Mouse (Mus musculus) olfactory bulb, adult 2 months (tissue): ENCODE data around the gene Synj1. TPM values are rescaled to one million over a fixed set of nuclear protein-coding genes. Genes with fewer than 3 reads are reported as not detected.
A peak's percentile ranks its signal among the peaks of the same experiment; 100 is the strongest.

Experiments used
- H3K27ac ChIP-seq: fragments of 200-500 bp; 2 replicates; pipeline ENCODE4 v1.5.1; 2012; ENCODE audit warnings: low read depth, low read length; ENCODE audit not compliant: insufficient read depth
- H3K4me1 ChIP-seq: fragments of 200-500 bp; 2 replicates; pipeline ENCODE4 v1.6.1; 2012; ENCODE audit warnings: low read length; ENCODE audit not compliant: control insufficient read depth, insufficient read depth
- H3K4me3 ChIP-seq: fragments of 200-500 bp; 2 replicates; pipeline ENCODE4 v1.5.1; 2012; ENCODE audit warnings: mild to moderate bottlenecking, low read depth, low read length, moderate library complexity; ENCODE audit not compliant: insufficient read depth
- CTCF ChIP-seq: fragments of 200-500 bp; IDR thresholded peaks from 2 replicates; pipeline ENCODE4 v1.5.1; 2012; ENCODE audit warnings: low read depth, mild to moderate bottlenecking, low read length, moderate library complexity; ENCODE audit not compliant: insufficient read depth
- POLR2A ChIP-seq: fragments of 200-500 bp; IDR thresholded peaks from 2 replicates; pipeline ENCODE4 v1.6.1; 2012; ENCODE audit warnings: mild to moderate bottlenecking, low read depth, low read length, moderate library complexity; ENCODE audit not compliant: insufficient read depth
- WGBS: fragments of 180-500 bp; shearing (Covaris S2); methylation state at CpG from one replicate; pipeline ENCODE4 v1.1.7; 2018; 5-methylcytosine and 5-hydroxymethylcytosine counted together
- polyA plus RNA-seq: library from polyadenylated mRNA; stranded (reverse); fragments of >200 nt; gene quantifications from 2 replicates; pipeline ENCODE4 v1.2.4, GENCODE M21; 2012; ENCODE audit warnings: low replicate concordance; ENCODE audit not compliant: missing spikeins, insufficient read depth, insufficient read length

Synj1 gene
- polyA plus RNA-seq, 1 experiment = 252 TPM

DNA sequence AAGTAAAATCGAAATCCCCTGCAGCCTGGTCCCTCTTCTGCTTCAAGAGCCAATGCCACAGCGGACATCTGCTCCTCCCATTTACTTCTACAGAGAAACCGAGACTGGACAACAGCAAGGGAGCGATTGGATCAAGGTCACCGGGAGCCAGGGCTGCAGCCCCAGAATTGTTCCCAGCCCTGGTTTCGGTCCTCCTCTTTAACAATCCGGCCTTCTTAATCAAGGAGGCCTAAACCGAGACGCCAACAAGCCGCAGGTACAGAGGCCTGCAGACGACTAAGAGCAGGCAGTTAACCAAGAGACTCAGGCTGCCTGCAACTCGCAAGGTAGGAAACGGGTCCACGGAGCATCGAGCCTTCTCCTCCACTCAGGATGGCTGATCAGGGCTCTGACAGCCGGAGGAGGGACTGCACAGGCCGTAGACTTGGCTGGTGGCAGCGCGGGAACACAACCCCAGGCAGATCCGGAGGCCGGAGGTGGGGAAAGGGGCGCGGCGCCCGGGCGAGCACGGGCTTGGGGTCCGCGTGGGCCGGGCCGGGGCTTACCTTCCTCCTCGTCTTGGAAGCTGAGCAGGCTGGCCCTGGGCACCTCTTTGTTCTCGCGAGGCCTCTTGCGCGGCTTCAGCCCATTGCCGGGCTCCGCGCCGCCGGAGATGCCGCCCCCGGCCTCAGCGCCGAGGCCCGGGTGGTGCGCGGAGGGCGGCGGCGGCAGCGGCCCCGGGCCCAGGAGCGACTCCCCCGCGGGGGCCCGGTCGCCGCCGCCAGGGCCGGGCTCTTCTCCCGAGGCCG is 32.5 kb upstream of the Synj1 start:
- under 1% methylated on average over 61 of the region's 63 CpGs for WGBS
- TF ChIP-seq CTCF = no peak
- TF ChIP-seq POLR2A = no peak

DNA sequence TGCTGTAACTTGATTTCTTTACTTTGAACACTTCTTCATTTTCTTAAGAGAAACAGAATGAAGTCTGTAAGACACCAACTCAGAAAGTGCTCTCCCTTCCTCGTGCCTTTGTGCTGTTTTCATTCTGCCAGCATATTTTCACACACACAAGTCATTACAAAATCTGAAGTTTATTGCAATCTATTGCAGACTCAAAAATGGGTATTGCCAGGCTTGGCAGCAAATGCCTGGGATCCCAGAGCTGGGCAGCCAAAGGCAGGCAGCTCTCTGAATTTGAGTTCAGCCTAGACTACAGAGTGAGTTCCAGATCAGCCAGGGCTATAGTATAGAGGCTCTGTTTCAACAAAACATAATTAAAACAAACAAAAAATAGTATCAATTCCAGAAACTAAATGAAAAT is 31.5 kb upstream of the Synj1 start:
- Histone ChIP-seq H3K4me3 (peak overlapping the region; percentile 19; the same call in 1 of the 2 replicates), H3K27ac (no peak overlapping the region), H3K4me1 (0 out of 2 replicates have a peak, but pooled peaks cover 2% of the 10 kb centered on the region)
- 9% methylated on average over 1 of the region's 1 CpGs for WGBS
- TF ChIP-seq CTCF = no peak
- TF ChIP-seq POLR2A = no peak

More for the DNA sequence above, 32.5 kb upstream of the Synj1 start:
- Histone ChIP-seq H3K27ac (peak overlapping the region; percentile 58), H3K4me1 (0 out of 2 replicates have a peak, but pooled peaks cover 2% of the 10 kb centered on the region), H3K4me3 (peak overlapping the region; percentile 72)

DNA sequence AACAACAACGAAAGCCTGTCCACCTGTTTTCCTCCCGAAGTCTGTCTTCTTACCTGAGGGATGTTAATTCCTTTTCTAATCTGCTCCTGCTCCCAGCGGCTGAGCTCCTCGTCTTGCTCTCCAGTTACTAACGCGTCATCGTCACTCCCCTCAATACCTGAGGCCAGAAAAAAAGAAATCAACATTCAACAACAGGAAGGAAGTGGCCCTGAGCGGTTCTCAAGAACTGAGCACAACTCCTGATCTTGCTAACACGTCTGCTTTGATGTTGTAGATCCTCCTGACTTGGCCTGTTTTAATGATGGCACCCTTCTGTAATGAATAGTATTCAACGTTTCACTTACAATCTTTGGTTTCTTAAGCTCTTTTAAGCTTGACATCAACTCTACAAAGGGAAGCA is 24.8 kb upstream of the Synj1 start:
- TF ChIP-seq POLR2A = no peak
- TF ChIP-seq CTCF = no peak
- H3K4me3 ChIP-seq = no peak overlapping the region
- 85% methylated on average over 10 of the region's 10 CpGs for WGBS
- no peaks in the 10 kb centered on the region for H3K4me1 ChIP-seq
- H3K27ac ChIP-seq = no peak overlapping the region

DNA sequence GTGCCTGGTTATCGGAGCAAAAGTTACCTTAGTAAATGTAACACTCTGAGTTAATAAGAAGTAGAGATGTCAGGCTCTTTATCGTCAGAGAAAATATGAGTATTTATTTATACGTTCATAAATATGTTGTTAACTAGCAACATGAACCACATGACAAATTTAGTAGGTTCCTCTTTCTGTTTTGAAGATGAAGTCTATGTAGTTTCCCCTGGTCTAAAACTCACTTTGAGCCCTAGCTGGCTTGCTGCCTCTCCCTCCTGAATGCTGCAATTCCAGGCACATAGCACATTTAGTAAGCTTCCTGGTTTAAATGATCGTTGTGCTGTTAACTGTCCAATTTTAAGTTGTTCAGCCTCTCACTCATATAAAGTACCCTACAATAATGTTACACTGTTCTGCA is 19.6 kb upstream of the Synj1 start:
- 81% methylated on average over 4 of the region's 4 CpGs for WGBS
- Histone ChIP-seq H3K27ac (no peak overlapping the region), H3K4me3 (no peak overlapping the region), H3K4me1 (no peaks in the 10 kb centered on the region)
- TF ChIP-seq CTCF (no peak), POLR2A (no peak)

DNA sequence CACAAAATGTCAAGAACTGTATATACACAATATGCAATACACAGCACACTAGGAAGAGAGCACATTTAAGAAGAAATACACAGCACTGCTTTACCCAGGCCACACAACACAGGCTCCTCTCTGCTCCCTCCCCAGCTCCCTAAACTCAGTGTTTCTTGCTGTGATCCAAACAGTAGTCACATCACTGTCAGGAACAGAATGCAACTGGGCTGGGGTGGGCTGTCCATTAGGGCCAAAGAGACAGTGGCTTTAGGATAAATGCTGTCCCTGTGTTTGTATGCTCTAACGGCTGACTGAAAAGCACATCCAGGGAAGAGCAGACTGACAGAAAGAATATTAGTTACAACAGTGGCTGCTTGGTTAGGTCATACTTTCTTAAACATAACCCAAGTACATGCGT is 18.8 kb upstream of the Synj1 start:
- 86% methylated on average over 2 of the region's 2 CpGs for WGBS
- TF ChIP-seq CTCF = no peak
- no peak for TF ChIP-seq POLR2A
- no peak overlapping the region for H3K4me3 ChIP-seq
- H3K4me1 ChIP-seq = no peaks in the 10 kb centered on the region
- H3K27ac ChIP-seq = no peak overlapping the region

DNA sequence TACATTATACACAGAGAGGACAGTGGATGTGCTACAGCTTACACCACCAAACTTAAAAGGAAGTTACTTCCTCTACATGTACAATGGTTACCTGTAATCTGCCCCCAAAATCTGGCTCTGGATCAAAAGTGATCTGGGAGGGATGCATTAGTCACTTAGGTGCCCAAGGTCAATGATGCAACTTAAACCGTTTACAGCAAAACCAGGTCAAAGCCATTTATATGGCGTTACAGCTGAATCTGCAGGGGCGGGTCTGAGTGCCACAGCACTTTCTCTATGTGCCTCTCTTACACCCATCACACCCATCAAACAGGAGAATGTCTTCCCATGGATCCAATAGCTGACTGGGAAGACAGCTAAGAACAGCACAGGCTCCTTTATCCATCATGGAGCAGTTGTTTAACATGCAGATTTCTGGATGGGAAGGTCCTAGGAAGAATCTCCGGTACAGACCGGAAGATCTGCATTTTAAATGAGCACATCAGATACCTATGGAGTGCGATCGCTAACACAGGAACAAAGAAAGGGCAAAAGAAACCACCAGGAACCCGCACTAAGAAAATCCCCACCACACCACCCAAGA is 18.1 kb upstream of the Synj1 start:
- no peak overlapping the region for H3K27ac ChIP-seq
- no peak for TF ChIP-seq CTCF
- TF ChIP-seq POLR2A = no peak
- 87% methylated on average over 8 of the region's 8 CpGs for WGBS
- no peak overlapping the region for H3K4me3 ChIP-seq
- H3K4me1 ChIP-seq = no peaks in the 10 kb centered on the region

DNA sequence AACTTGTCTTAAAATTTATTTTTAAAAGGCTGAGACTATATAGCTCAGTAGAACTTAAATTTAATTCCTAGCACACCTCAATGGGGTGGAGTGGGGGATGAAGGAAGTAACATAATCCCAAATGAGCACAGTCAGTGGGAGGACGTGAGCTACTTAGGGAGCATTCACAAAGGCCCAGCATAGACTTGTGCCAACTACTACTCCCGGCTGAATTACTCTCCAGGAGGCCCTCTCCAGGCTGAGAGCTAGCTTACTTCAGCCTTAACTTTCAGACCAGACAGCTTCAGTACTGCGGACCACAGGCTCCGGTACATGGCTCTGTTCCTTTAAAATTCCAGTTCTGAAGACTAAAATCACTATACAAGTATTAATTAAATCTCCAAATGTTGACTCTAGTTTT is 15.2 kb upstream of the Synj1 start:
- TF ChIP-seq CTCF (no peak), POLR2A (no peak)
- WGBS = 56% methylated on average over 4 of the region's 4 CpGs
- Histone ChIP-seq H3K4me3 (no peak overlapping the region), H3K4me1 (no peaks in the 10 kb centered on the region), H3K27ac (no peak overlapping the region)

DNA sequence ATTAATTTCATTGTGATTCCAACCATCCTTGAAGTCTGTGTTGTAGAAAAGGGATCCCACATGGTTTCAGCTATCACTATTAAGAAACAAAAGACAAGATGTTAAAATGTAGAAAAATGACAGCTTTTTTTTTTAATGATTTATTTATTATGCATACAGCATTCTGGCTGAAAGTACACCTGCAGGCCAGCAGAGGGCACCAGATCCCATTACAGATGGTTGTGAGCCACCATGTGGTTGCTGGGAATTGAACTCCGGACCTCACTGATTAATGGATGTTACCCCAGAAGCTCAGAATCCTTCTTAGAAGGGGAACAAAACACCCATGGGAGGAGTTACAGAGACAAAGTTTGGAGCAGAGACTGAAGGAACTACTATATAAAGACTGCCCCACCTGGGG is 12.3 kb upstream of the Synj1 start:
- no peak overlapping the region for H3K27ac ChIP-seq
- H3K4me1 ChIP-seq = no peaks in the 10 kb centered on the region
- TF ChIP-seq POLR2A (no peak), CTCF (no peak)
- no peak overlapping the region for H3K4me3 ChIP-seq
- WGBS = 92% methylated on average over 1 of the region's 1 CpGs

DNA sequence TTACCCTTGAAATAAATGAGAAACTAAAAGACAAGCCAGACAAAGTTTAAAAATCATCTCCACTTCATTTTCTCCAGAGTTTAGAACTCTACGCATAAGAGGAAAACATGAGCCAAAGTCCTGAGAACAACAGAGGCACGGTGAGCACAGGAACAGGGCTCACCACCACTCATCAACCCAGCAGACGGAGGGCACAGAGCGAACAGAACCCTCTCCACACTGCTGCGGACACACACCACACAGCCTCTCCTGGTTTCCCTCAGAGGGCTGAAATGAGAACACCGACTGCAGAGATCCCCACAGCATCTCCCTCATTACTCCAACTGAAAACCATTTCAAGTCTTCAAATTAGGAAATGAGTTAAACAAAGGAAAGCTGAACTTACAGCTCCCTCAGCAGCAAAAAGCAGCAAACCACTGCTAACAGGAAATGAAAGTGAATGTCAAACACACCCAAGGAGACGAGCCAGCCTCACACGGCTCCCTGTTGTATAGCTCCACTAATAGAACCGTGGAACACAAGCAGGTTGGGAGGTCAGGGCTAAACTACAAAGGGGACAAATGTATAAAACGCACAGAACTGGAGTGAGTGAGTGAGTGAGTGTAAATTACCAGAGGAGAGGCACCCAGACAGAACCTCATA is 9.9 kb upstream of the Synj1 start:
- 86% methylated on average over 10 of the region's 10 CpGs for WGBS
- TF ChIP-seq POLR2A = no peak
- Histone ChIP-seq H3K4me3 (no peak overlapping the region), H3K27ac (no peak overlapping the region), H3K4me1 (no peaks in the 10 kb centered on the region)
